Mouse (Mus musculus) heart, embryonic 15.5 days (tissue): ENCODE data around the gene Zfp51. TPM values are rescaled to one million over a fixed set of nuclear protein-coding genes. Genes with fewer than 3 reads are reported as not detected.
"Not testable (repeated sequence)": the region's sequence is repeated elsewhere in the genome, so short reads cannot be mapped to it uniquely, and the experiment has no call there.

Experiments used
- ATAC-seq: fragments of 200-750 bp; cut with Nextera tagmentation; replicated peaks from 2 replicates; pipeline ENCODE4 v1.8.0; 2017; ENCODE audit warnings: low read depth, moderate TSS enrichment; ENCODE audit not compliant: insufficient number of reproducible peaks, insufficient read depth, low FRiP score
- H3K27ac ChIP-seq: fragments of 300-500 bp; sonication (generic); 2 replicates; pipeline ENCODE4 v1.5.1; 2015; ENCODE audit warnings: mild to moderate bottlenecking, inconsistent platforms
- H3K27me3 ChIP-seq: fragments of 300-500 bp; sonication (generic); 2 replicates; pipeline ENCODE4 v1.6.1; 2015; ENCODE audit warnings: inconsistent platforms
- H3K36me3 ChIP-seq: fragments of 300-500 bp; sonication (generic); 2 replicates; pipeline ENCODE4 v1.6.1; 2015; ENCODE audit warnings: mild to moderate bottlenecking, inconsistent platforms
- H3K4me1 ChIP-seq: fragments of 300-500 bp; sonication (generic); replicated peaks from 2 replicates; pipeline ENCODE4 v1.6.1; 2015; ENCODE audit warnings: inconsistent platforms
- H3K4me2 ChIP-seq: fragments of 300-500 bp; sonication (generic); 2 replicates; pipeline ENCODE4 v1.6.1; 2015; ENCODE audit warnings: inconsistent platforms, mild to moderate bottlenecking, moderate library complexity
- H3K4me3 ChIP-seq: fragments of 300-500 bp; sonication (generic); 2 replicates; pipeline ENCODE4 v1.5.1; 2015; ENCODE audit warnings: mild to moderate bottlenecking, inconsistent platforms
- H3K9ac ChIP-seq: fragments of 300-500 bp; sonication (generic); 2 replicates; pipeline ENCODE4 v1.6.1; 2015; ENCODE audit warnings: mild to moderate bottlenecking, inconsistent platforms
- H3K9me3 ChIP-seq: fragments of 300-500 bp; sonication (generic); replicated peaks from 2 replicates; pipeline ENCODE4 v1.6.1; 2016; ENCODE audit warnings: inconsistent platforms
- WGBS: fragments of 180-500 bp; shearing (Covaris S2); methylation state at CpG from one replicate; pipeline ENCODE4 v1.1.7; 2015; ENCODE audit warnings: mixed read lengths; 5-methylcytosine and 5-hydroxymethylcytosine counted together
- polyA plus RNA-seq: library from polyadenylated mRNA; unstranded; fragments of >200 nt; fragmentation: Nextera tagmentation; extraction: Ambion mirVana; gene quantifications from 2 replicates; pipeline ENCODE4 v1.2.1, GENCODE M21; 2015

The Zfp51 gene
- 9.3 and 11.0 TPM in 2 replicates for polyA plus RNA-seq

GRCm38 (mm10) chr17:21450138-21450704 lies at the start of gene Zfp51:
Gene Zfp51, plus strand, starts transcription at chr17:21450374.
- Histone ChIP-seq H3K27ac (peak within 1 kb of the TSS; percentile 95), H3K36me3 (0 out of 2 replicates have a peak, but pooled peaks cover 7% of the 10 kb centered on the region), H3K9ac (peak within 1 kb of the TSS; percentile 66), H3K4me2 (peak within 1 kb of the TSS; percentile 86), H3K9me3 (no peaks in the 10 kb centered on the region), H3K4me3 (peak within 1 kb of the TSS; percentile 78), H3K4me1 (peaks cover 6% of the 10 kb centered on the region), H3K27me3 (no peaks in the 10 kb centered on the region)
- peak; percentile 99 for ATAC-seq
- under 1% methylated on average over 26 of the region's 26 CpGs for WGBS

DNA sequence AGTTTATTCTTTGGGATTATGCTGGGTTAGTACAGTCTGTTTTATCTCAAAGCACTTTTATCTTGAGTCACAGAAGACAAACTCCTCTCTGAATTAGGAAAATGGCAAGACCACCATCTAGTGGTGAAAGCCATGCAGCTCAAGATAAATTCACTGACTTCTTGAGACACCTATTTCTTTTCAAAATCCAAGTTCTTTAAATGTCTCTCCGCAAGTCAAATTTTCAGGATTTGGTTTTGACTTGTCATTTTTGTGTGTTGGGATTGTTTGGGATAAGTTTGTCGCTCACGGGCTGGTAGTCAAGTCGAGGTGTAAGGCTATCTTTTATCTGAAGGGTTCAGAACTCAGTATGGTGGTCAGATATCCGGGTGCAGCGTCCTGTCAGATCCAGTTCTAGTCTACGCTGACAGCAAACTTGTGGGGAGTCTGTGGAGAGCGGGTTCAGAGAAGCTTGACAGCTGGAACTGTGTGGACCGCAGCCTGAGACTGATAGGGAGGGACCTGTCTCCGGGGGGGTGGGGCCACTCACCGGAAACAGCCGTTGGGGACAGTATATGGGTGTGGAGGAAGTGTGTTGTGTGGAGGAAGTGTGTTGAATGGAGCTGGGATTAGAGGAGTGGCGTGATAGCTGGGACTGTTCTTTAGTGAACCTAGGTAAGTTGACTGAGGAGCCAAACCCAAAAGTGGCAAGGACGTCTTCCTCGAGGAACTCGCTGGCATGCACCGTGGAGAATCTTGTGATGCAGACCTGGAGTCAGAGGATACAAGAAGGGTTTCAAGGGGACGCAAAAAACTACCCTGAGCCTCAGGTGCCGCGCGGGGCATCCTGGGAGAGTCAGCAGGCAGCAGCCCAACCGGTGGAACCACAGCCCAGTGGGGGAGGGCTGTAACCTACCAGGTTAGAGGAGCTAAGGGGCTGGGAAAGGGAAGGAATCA lies 27.2 kb upstream of the Zfp51 start, which contains the start of gene Zfp54:
Zfp54 (plus strand) TSS at position 564 of the 936 bp plus-strand sequence.
- no peaks in the 10 kb centered on the region for H3K9me3 ChIP-seq
- peak; percentile 97 for ATAC-seq
- no peaks in the 10 kb centered on the region for H3K27me3 ChIP-seq
- H3K4me3 ChIP-seq, result peak within 1 kb of the TSS; percentile 66
- peak within 1 kb of the TSS; percentile 83 for H3K4me2 ChIP-seq
- under 1% methylated on average over 22 of the region's 22 CpGs for WGBS
- peak within 1 kb of the TSS; percentile 85 for H3K27ac ChIP-seq
- peak within 1 kb of the TSS; percentile 63 for H3K9ac ChIP-seq
- H3K4me1 ChIP-seq, result 0 out of 2 replicates have a peak, but pooled peaks cover 5% of the 10 kb centered on the region
- H3K36me3 ChIP-seq, result no peaks in the 10 kb centered on the region

- not testable (repeated sequence) for H3K4me3 ChIP-seq, H3K4me2 ChIP-seq, H3K36me3 ChIP-seq, ATAC-seq, H3K9ac ChIP-seq, H3K9me3 ChIP-seq, H3K4me1 ChIP-seq, H3K27me3 ChIP-seq, H3K27ac ChIP-seq
- WGBS, result 71% methylated on average over 9 of the region's 9 CpGs
Measured at GRCm38 (mm10) chr17:21438806-21439400, 11.3 kb upstream of the Zfp51 start.

DNA sequence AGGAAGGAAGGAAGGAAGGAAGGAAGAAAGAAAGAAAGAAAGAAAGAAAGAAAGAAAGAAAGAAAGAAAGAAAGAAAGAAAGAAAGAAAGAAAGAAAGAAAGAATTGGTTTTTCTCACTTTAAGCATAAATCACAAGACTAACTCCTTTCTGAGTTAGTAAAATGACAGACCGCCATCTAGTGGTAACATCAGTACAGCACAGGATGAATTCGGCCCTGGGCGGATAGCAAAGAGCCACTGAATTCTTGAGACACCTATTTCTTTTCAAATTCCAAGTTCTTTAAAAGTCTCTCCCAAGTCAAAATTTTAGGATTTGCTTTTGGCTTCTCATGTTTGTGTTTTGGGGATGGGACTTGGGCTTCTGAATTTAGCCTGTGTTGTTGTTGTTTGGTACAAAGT lies 505 bp upstream of the Zfp51 start:
- Histone ChIP-seq H3K4me2 (peak overlapping the region; percentile 86), H3K4me3 (peak overlapping the region; percentile 78), H3K27me3 (no peaks in the 10 kb centered on the region), H3K36me3 (0 out of 2 replicates have a peak, but pooled peaks cover 7% of the 10 kb centered on the region), H3K4me1 (peaks cover 6% of the 10 kb centered on the region), H3K27ac (peak overlapping the region; percentile 95), H3K9me3 (no peaks in the 10 kb centered on the region), H3K9ac (peak overlapping the region; percentile 60)
- peak; percentile 75 for ATAC-seq
- WGBS, result 0% methylated on average over 3 of the region's 3 CpGs

GRCm38 (mm10) chr17:21463550-21463949 lies 13.4 kb downstream of the Zfp51 start:
- H3K27ac ChIP-seq, result no peak overlapping the region
- H3K9me3 ChIP-seq, result no peaks in the 10 kb centered on the region
- ATAC-seq, result no peak
- H3K27me3 ChIP-seq, result no peaks in the 10 kb centered on the region
- no peak overlapping the region for H3K4me3 ChIP-seq
- no peak overlapping the region for H3K4me2 ChIP-seq
- no peaks in the 10 kb centered on the region for H3K4me1 ChIP-seq
- WGBS, result 86% methylated on average over 5 of the region's 5 CpGs
- no peak overlapping the region for H3K9ac ChIP-seq
- H3K36me3 ChIP-seq, result peaks cover 43% of the 10 kb centered on the region

DNA sequence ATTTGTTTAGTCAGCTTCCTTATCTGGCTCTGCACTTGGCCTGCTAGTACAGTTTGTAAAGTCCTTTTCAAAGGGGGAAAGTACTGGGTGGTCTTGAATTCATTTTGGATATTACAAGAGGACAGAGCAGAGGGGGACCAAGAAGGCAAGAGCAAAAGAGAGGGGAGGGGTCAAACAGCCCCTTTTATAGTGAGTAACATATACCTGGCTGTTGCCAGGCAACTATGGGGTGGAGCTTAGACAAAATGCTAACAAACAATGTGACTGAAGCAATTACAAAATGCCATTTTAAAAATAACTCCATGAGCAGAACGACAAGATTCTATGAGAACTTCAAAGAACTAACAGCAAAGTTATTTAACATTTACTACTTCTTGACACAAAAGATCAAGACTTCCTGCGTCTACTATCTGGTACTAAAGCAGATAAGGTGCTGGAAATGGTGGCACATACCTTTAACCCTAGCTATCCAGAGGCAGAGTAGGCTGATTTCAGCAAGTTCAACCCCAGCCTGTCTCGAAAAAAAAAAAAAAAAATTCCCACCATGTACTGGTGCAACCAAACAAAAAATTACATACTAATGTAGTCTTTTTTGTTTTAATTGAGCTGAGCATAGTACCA lies 22.0 kb downstream of the Zfp51 start:
- no peak overlapping the region for H3K4me3 ChIP-seq
- no peak overlapping the region for H3K27ac ChIP-seq
- H3K36me3 ChIP-seq, result no peaks in the 10 kb centered on the region
- H3K9me3 ChIP-seq, result no peaks in the 10 kb centered on the region
- no peak overlapping the region for H3K4me2 ChIP-seq
- H3K4me1 ChIP-seq, result peaks cover 12% of the 10 kb centered on the region
- ATAC-seq, result no peak
- no peaks in the 10 kb centered on the region for H3K27me3 ChIP-seq
- 39% methylated on average over 3 of the region's 3 CpGs for WGBS
- no peak overlapping the region for H3K9ac ChIP-seq

- H3K4me1 ChIP-seq, result peaks cover 12% of the 10 kb centered on the region
- no peak for ATAC-seq
- no peaks in the 10 kb centered on the region for H3K27me3 ChIP-seq
- no peak overlapping the region for H3K4me3 ChIP-seq
- WGBS, result 30% methylated on average over 2 of the region's 2 CpGs
- H3K4me2 ChIP-seq, result peak overlapping the region; percentile 33; the same call in 1 of the 2 replicates
- H3K9me3 ChIP-seq, result no peaks in the 10 kb centered on the region
- no peaks in the 10 kb centered on the region for H3K36me3 ChIP-seq
- no peak overlapping the region for H3K9ac ChIP-seq
- H3K27ac ChIP-seq, result no peak overlapping the region
Measured at GRCm38 (mm10) chr17:21472653-21473307, 22.6 kb downstream of the Zfp51 start.

GRCm38 (mm10) chr17:21473362-21474190 lies 23.4 kb downstream of the Zfp51 start:
- Histone ChIP-seq H3K4me3 (no peak overlapping the region), H3K27me3 (no peaks in the 10 kb centered on the region), H3K27ac (peak overlapping the region; percentile 47; the same call in 1 of the 2 replicates), H3K9me3 (no peaks in the 10 kb centered on the region), H3K4me1 (peaks cover 12% of the 10 kb centered on the region), H3K4me2 (peak overlapping the region; percentile 33), H3K36me3 (no peaks in the 10 kb centered on the region), H3K9ac (no peak overlapping the region)
- 0 out of 2 replicates have a peak, but pooled peaks have one; percentile 58 for ATAC-seq
- 30% methylated on average over 14 of the region's 14 CpGs for WGBS

- not testable (repeated sequence) for ATAC-seq, H3K27me3 ChIP-seq, H3K9ac ChIP-seq, H3K27ac ChIP-seq, H3K9me3 ChIP-seq, H3K36me3 ChIP-seq
- peak overlapping the region; percentile 50 for H3K4me2 ChIP-seq
- H3K4me3 ChIP-seq, result peak overlapping the region; percentile 33
- peaks cover 12% of the 10 kb centered on the region for H3K4me1 ChIP-seq
- WGBS, result 3% methylated on average over 10 of the region's 10 CpGs
Measured at GRCm38 (mm10) chr17:21474729-21475128, 24.6 kb downstream of the Zfp51 start.

- not testable (repeated sequence) for H3K9ac ChIP-seq, H3K27me3 ChIP-seq, H3K9me3 ChIP-seq, H3K36me3 ChIP-seq, H3K4me3 ChIP-seq, H3K4me2 ChIP-seq, H3K27ac ChIP-seq, ATAC-seq
- peaks cover 12% of the 10 kb centered on the region for H3K4me1 ChIP-seq
- WGBS, result 73% methylated on average over 1 of the region's 1 CpGs
Measured at GRCm38 (mm10) chr17:21475290-21475689, 25.1 kb downstream of the Zfp51 start.
